Mouse (Mus musculus): Measurements from ENCODE around the gene Cyp26c1. TPM values are rescaled to one million over a fixed set of nuclear protein-coding genes. Genes with fewer than 3 reads are reported as not detected.

The Cyp26c1 gene
- polyA plus RNA-seq, 1 experiment from 2014 or later, result not detected

DNA sequence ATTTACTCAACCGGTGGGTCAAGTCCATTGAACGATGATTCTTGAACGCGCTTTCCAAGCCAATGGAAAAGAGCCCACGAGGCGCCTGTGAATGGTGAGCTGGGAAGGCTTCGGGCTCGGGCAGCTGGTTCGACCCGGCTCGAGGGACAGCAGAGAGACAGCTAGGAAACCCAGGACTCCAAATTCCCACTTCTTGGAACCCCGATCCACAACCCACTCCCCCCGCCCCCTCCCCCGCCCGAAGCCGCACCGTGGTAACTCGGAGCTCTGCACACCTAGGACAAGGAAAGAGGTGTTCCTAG, 11.9 kb downstream of the Cyp26c1 start:
- Histone ChIP-seq H3K9ac (ENCODE audit: low read depth, low read length) (no peak overlapping the region), H3K36me3 (ENCODE audit: control insufficient read depth, insufficient read depth) (no peaks in the 10 kb centered on the region), H3K4me2 (replicated peaks; ENCODE audit: low read depth) (peak overlapping the region; percentile 49), H3K27ac (ENCODE audit: low read depth, low read length) (no peak overlapping the region), H3K9me3 (ENCODE audit: control insufficient read depth) (no peaks in the 10 kb centered on the region), H3K4me1 (replicated peaks; ENCODE audit: control insufficient read depth, insufficient read depth, low read length) (no peaks in the 10 kb centered on the region), H3K4me3 (ENCODE audit: low read depth, low read length) (peak overlapping the region; percentile 29), H3K27me3 (replicated peaks; ENCODE audit: control insufficient read depth, insufficient read depth, low read length) (peaks cover 83% of the 10 kb centered on the region)
- no peak for ATAC-seq
- 1% methylated on average over 18 of the region's 18 CpGs for WGBS
- TF ChIP-seq CTCF (IDR thresholded peaks at IDR 0.05; ENCODE audit: low read depth), result no peak

DNA sequence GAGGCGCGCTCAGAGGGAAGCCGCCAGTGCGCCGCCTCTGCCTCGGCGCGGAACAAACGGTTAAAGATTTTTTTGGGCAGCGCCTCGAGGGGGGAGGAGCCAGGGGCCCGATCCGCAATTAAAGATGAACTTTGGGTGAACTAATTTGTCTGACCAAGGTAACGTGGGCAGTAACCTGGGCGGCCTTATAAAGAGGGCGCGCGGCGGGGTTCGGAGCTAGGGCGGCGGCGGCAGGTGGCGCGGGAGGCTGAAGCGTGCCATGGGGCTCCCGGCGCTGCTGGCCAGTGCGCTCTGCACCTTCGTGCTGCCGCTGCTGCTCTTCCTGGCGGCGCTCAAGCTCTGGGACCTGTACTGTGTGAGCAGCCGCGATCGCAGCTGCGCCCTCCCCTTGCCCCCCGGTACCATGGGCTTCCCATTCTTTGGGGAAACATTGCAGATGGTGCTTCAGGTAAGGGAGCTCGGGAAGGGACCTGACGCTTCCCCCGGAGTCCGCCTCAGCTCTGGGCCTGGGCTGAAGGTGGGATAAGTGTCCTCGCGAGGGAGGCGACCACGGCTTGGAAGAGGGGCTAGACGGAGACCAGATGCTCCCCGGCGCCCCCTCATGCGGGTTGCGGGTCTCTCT, 12.4 kb downstream of the Cyp26c1 start, which contains the start of gene Cyp26a1:
Gene Cyp26a1 (plus strand): TSS at position 148 of the 622 bp plus-strand sequence.
- Histone ChIP-seq H3K9me3 (ENCODE audit: control insufficient read depth) (no peaks in the 10 kb centered on the region), H3K27me3 (replicated peaks; ENCODE audit: control insufficient read depth, insufficient read depth, low read length) (peaks cover 82% of the 10 kb centered on the region), H3K4me2 (replicated peaks; ENCODE audit: low read depth) (peak within 1 kb of the TSS; percentile 49), H3K9ac (ENCODE audit: low read depth, low read length) (no peak within 1 kb of the TSS), H3K27ac (ENCODE audit: low read depth, low read length) (no peak within 1 kb of the TSS), H3K36me3 (ENCODE audit: control insufficient read depth, insufficient read depth) (no peaks in the 10 kb centered on the region), H3K4me1 (replicated peaks; ENCODE audit: control insufficient read depth, insufficient read depth, low read length) (no peaks in the 10 kb centered on the region), H3K4me3 (ENCODE audit: low read depth, low read length) (peak within 1 kb of the TSS; percentile 29)
- no peak for ATAC-seq
- TF ChIP-seq CTCF (IDR thresholded peaks at IDR 0.05; ENCODE audit: low read depth), result no peak
- WGBS, result under 1% methylated on average over 44 of the region's 51 CpGs

DNA sequence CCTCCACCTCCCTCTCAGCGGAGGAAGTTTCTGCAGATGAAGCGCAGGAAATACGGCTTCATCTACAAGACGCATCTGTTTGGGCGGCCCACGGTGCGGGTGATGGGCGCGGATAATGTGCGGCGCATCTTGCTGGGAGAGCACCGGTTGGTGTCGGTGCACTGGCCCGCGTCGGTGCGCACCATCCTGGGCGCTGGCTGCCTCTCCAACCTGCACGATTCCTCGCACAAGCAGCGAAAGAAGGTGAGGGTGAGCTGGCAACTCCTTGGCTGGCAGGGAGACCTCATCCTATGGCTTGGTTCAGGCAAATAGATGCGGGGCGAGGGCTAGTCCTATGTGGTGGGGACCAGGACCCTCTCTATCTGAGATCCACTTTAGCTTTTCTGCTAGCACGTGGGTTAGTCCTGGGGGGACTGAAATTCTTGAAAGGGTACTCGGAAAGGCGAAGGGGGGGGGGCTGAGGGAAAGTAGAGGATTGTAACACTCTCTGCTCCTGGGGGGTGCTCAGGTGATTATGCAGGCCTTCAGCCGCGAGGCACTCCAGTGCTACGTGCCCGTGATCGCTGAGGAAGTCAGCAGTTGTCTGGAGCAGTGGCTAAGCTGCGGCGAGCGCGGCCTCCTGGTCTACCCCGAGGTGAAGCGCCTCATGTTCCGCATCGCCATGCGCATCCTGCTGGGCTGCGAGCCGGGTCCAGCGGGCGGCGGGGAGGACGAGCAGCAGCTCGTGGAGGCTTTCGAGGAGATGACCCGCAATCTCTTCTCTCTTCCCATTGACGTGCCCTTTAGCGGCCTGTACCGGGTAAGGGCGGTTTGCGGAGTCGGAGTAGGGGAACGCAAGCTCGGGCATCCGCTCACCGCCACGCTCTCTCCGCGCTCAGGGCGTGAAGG, 13.1 kb downstream of the Cyp26c1 start:
- ATAC-seq, result no peak
- WGBS, result 1% methylated on average over 63 of the region's 63 CpGs
- H3K27me3 ChIP-seq (replicated peaks; ENCODE audit: control insufficient read depth, insufficient read depth, low read length), result peaks cover 81% of the 10 kb centered on the region
- no peak overlapping the region for H3K9ac ChIP-seq (ENCODE audit: low read depth, low read length)
- no peak overlapping the region for H3K27ac ChIP-seq (ENCODE audit: low read depth, low read length)
- no peaks in the 10 kb centered on the region for H3K9me3 ChIP-seq (ENCODE audit: control insufficient read depth)
- H3K36me3 ChIP-seq (ENCODE audit: control insufficient read depth, insufficient read depth), result no peaks in the 10 kb centered on the region
- H3K4me2 ChIP-seq (replicated peaks; ENCODE audit: low read depth), result peak overlapping the region; percentile 49
- H3K4me3 ChIP-seq (ENCODE audit: low read depth, low read length), result peak overlapping the region; percentile 29
- H3K4me1 ChIP-seq (replicated peaks; ENCODE audit: control insufficient read depth, insufficient read depth, low read length), result no peaks in the 10 kb centered on the region
- TF ChIP-seq CTCF (IDR thresholded peaks at IDR 0.05; ENCODE audit: low read depth), result no peak

DNA sequence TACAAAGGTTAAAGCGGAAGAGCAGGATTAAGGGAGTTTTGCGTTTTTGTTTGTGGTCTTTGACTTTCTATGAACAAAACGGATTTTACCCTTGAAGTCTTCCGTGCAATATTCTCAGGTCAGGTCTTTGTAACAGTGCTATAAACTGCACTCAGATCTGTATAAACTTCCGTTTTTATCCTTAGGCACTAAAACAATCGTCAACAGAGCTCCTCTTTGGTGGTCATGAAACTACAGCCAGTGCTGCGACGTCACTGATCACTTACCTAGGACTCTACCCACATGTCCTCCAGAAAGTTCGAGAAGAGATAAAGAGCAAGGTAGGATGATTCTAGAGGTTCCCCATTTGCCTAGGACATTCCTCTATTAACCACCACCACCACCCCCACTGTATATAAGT, 14.3 kb downstream of the Cyp26c1 start:
- Histone ChIP-seq H3K9ac (ENCODE audit: low read depth, low read length) (no peak overlapping the region), H3K9me3 (ENCODE audit: control insufficient read depth) (no peaks in the 10 kb centered on the region), H3K4me3 (ENCODE audit: low read depth, low read length) (no peak overlapping the region), H3K36me3 (ENCODE audit: control insufficient read depth, insufficient read depth) (no peaks in the 10 kb centered on the region), H3K4me1 (replicated peaks; ENCODE audit: control insufficient read depth, insufficient read depth, low read length) (no peaks in the 10 kb centered on the region), H3K27me3 (replicated peaks; ENCODE audit: control insufficient read depth, insufficient read depth, low read length) (peaks cover 70% of the 10 kb centered on the region), H3K4me2 (replicated peaks; ENCODE audit: low read depth) (no peak overlapping the region), H3K27ac (ENCODE audit: low read depth, low read length) (no peak overlapping the region)
- ATAC-seq, result no peak
- 27% methylated on average over 9 of the region's 9 CpGs for WGBS
- TF ChIP-seq CTCF (IDR thresholded peaks at IDR 0.05; ENCODE audit: low read depth), result no peak

DNA sequence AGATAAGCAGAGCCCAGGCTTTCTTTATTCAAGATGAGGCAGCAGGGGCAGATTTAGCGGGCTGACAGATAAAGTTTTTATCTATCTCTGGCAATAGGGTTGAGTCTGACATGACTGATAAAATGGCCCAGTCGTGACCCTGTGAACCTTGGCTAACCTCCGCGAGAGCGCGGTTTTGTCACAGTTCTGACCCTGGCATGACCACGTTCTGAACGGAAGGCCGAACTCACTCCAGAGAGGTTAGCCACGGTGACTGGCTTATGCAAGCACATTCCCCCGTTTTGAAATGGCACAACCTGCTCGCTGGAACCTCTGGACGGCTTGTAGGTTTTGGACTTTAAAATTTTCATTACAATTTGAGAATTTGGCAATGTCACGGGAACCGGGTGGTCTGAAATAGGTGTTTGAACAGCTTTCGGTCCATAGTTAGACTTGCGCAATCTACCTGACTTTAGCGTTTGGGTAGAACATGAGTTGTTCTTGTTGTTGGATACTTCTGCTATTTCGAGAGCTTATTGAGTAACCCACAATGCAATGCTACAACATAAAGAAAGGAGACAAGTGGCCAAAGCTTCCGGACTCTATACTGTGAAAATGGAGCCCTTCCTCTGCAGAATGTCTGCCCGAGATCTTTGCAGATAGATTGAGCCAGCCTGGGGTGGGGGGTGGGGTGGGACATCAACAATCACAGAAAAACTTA, 17.1 kb downstream of the Cyp26c1 start:
- TF ChIP-seq CTCF (IDR thresholded peaks at IDR 0.05; ENCODE audit: low read depth), result no peak
- H3K27me3 ChIP-seq (replicated peaks; ENCODE audit: control insufficient read depth, insufficient read depth, low read length), result peaks cover 42% of the 10 kb centered on the region
- no peaks in the 10 kb centered on the region for H3K36me3 ChIP-seq (ENCODE audit: control insufficient read depth, insufficient read depth)
- no peak overlapping the region for H3K4me3 ChIP-seq (ENCODE audit: low read depth, low read length)
- no peak overlapping the region for H3K9ac ChIP-seq (ENCODE audit: low read depth, low read length)
- no peak overlapping the region for H3K27ac ChIP-seq (ENCODE audit: low read depth, low read length)
- H3K4me2 ChIP-seq (replicated peaks; ENCODE audit: low read depth), result no peak overlapping the region
- H3K4me1 ChIP-seq (replicated peaks; ENCODE audit: control insufficient read depth, insufficient read depth, low read length), result no peaks in the 10 kb centered on the region
- no peak for ATAC-seq
- H3K9me3 ChIP-seq (ENCODE audit: control insufficient read depth), result no peaks in the 10 kb centered on the region
- WGBS, result 58% methylated on average over 21 of the region's 21 CpGs

DNA sequence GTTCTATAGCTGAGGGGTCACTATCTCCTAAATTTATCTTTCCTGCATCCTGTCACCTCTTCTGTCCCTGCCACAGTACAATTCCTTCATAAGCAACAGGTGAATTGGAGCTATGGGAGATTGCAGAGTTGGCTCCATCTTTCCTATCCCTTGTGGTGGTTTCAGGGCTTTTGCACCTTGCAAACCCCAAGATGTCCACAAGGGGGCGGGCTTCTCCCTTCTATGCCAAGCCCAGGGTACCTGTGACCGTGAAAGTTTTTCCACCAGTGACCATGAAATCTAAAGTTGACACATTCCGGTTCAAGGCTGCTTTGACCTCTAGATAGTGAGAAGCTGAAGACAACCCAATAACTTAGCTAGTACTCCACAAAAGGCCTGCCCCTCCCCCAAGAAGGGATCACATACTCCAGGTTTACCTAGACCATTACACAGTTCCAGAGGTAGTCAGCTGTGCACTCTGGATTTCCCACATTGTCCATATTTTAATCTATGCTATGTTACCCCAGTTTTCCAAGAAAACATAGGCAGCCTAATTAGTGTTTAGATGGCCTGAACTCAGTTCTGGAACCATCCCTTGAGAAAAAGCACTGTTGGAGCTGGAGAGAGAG, 18.6 kb downstream of the Cyp26c1 start:
- Histone ChIP-seq H3K4me1 (replicated peaks; ENCODE audit: control insufficient read depth, insufficient read depth, low read length) (no peaks in the 10 kb centered on the region), H3K36me3 (ENCODE audit: control insufficient read depth, insufficient read depth) (no peaks in the 10 kb centered on the region), H3K4me3 (ENCODE audit: low read depth, low read length) (no peak overlapping the region), H3K27ac (ENCODE audit: low read depth, low read length) (no peak overlapping the region), H3K27me3 (replicated peaks; ENCODE audit: control insufficient read depth, insufficient read depth, low read length) (peaks cover 27% of the 10 kb centered on the region), H3K9ac (ENCODE audit: low read depth, low read length) (no peak overlapping the region), H3K9me3 (ENCODE audit: control insufficient read depth) (no peaks in the 10 kb centered on the region), H3K4me2 (replicated peaks; ENCODE audit: low read depth) (no peak overlapping the region)
- WGBS, result 2% methylated on average over 3 of the region's 3 CpGs
- ATAC-seq, result no peak
- peak; percentile 91 for TF ChIP-seq CTCF (IDR thresholded peaks at IDR 0.05; ENCODE audit: low read depth)

Measured in intestine, postnatal 0 days (tissue).